Mouse (Mus musculus) erythroblast, embryonic 14.5 days (primary cell): Measurements from ENCODE around the gene Prkce.

ENCODE experiments used
- GATA1 ChIP-seq: IDR thresholded peaks from 2 replicates; pipeline ENCODE4 v1.6.1; 2012; ENCODE audit warnings: low read length, inconsistent platforms, mixed read lengths
- TAL1 ChIP-seq: IDR thresholded peaks from 3 replicates; pipeline ENCODE4 v1.6.1; 2012; ENCODE audit warnings: low read length, inconsistent platforms, mixed read lengths

GRCm38 (mm10) chr17:86302861-86303331 is 135.3 kb downstream of the Prkce start:
- TF ChIP-seq TAL1, result no peak
- no peak for TF ChIP-seq GATA1
